Mouse (Mus musculus) layer of hippocampus, adult 9-11 months (tissue): ENCODE data around the gene Xylt1.

Source experiments
- DNase-seq: peaks from one replicate; pipeline ENCODE4 v3.0.0; 2022

Gene Xylt1

GRCm38 (mm10) chr7:117524430-117525214 lies 143.8 kb downstream of the Xylt1 start:
- no peak for DNase-seq

GRCm38 (mm10) chr7:117525678-117526077 lies 144.9 kb downstream of the Xylt1 start:
- DNase-seq, result no peak

GRCm38 (mm10) chr7:117526570-117526969 lies 145.8 kb downstream of the Xylt1 start:
- DNase-seq, result no peak

- no peak for DNase-seq
Measured at GRCm38 (mm10) chr7:117529787-117530655, 149.2 kb downstream of the Xylt1 start.

- DNase-seq, result no peak
Measured at GRCm38 (mm10) chr7:117532651-117533050, 151.9 kb downstream of the Xylt1 start.

GRCm38 (mm10) chr7:117533164-117533563 lies 152.4 kb downstream of the Xylt1 start:
- DNase-seq, result no peak

GRCm38 (mm10) chr7:117539931-117540330 lies 159.2 kb downstream of the Xylt1 start:
- no peak for DNase-seq

GRCm38 (mm10) chr7:117540413-117540812 lies 159.6 kb downstream of the Xylt1 start:
- DNase-seq, result no peak

- DNase-seq, result no peak
Measured at GRCm38 (mm10) chr7:117541056-117541455, 160.3 kb downstream of the Xylt1 start.

GRCm38 (mm10) chr7:117541681-117542080 lies 160.9 kb downstream of the Xylt1 start:
- DNase-seq, result no peak

- no peak for DNase-seq
Measured at GRCm38 (mm10) chr7:117543041-117543440, 162.3 kb downstream of the Xylt1 start.

- no peak for DNase-seq
Measured at GRCm38 (mm10) chr7:117544126-117544525, 163.3 kb downstream of the Xylt1 start.

GRCm38 (mm10) chr7:117548301-117548700 lies 167.5 kb downstream of the Xylt1 start:
- DNase-seq, result no peak

GRCm38 (mm10) chr7:117550916-117551549 lies 170.3 kb downstream of the Xylt1 start:
- DNase-seq, result no peak

GRCm38 (mm10) chr7:117553228-117553627 lies 172.4 kb downstream of the Xylt1 start:
- peak; percentile 24 for DNase-seq

GRCm38 (mm10) chr7:117555735-117556134 lies 175.0 kb downstream of the Xylt1 start:
- DNase-seq, result no peak

GRCm38 (mm10) chr7:117558166-117558565 lies 177.4 kb downstream of the Xylt1 start:
- DNase-seq, result no peak

- no peak for DNase-seq
Measured at GRCm38 (mm10) chr7:117559051-117559450, 178.3 kb downstream of the Xylt1 start.

- DNase-seq, result no peak
Measured at GRCm38 (mm10) chr7:117563939-117564499, 183.2 kb downstream of the Xylt1 start.

GRCm38 (mm10) chr7:117564627-117565026 lies 183.8 kb downstream of the Xylt1 start:
- DNase-seq, result no peak

- no peak for DNase-seq
Measured at GRCm38 (mm10) chr7:117566115-117566514, 185.3 kb downstream of the Xylt1 start.

- no peak for DNase-seq
Measured at GRCm38 (mm10) chr7:117566833-117567232, 186.1 kb downstream of the Xylt1 start.

- DNase-seq, result no peak
Measured at GRCm38 (mm10) chr7:117567252-117567651, 186.5 kb downstream of the Xylt1 start.
